Mouse (Mus musculus) limb, embryonic 12.5 days (tissue): ENCODE results near the gene Iars2. TPM values are rescaled to one million over a fixed set of nuclear protein-coding genes. Genes with fewer than 3 reads are reported as not detected.

Experiments
- ATAC-seq: fragments of 200-750 bp; cut with Nextera tagmentation; 2 replicates; pipeline ENCODE4 v1.8.0; 2017; ENCODE audit warnings: low read depth, moderate TSS enrichment; ENCODE audit not compliant: insufficient number of reproducible peaks, insufficient read depth, low FRiP score, low TSS enrichment
- H3K27ac ChIP-seq: fragments of 300-500 bp; sonication (generic); 2 replicates; pipeline ENCODE4 v1.5.1; 2016; ENCODE audit warnings: mild to moderate bottlenecking, moderate library complexity
- H3K27me3 ChIP-seq: fragments of 300-500 bp; sonication (generic); 2 replicates; pipeline ENCODE4 v1.6.1; 2016; ENCODE audit warnings: mild to moderate bottlenecking, moderate library complexity
- H3K36me3 ChIP-seq: fragments of 300-500 bp; sonication (generic); 2 replicates; pipeline ENCODE4 v1.6.1; 2016; ENCODE audit warnings: mild to moderate bottlenecking, moderate library complexity
- H3K4me1 ChIP-seq: fragments of 300-500 bp; sonication (generic); replicated peaks from 2 replicates; pipeline ENCODE4 v1.6.1; 2016
- H3K4me2 ChIP-seq: fragments of 300-500 bp; sonication (generic); 2 replicates; pipeline ENCODE4 v1.6.1; 2016; ENCODE audit warnings: mild to moderate bottlenecking, moderate library complexity
- H3K4me3 ChIP-seq: fragments of 300-500 bp; sonication (generic); replicated peaks from 2 replicates; pipeline ENCODE4 v1.5.1; 2016; ENCODE audit warnings: mild to moderate bottlenecking
- H3K9ac ChIP-seq: fragments of 300-500 bp; sonication (generic); replicated peaks from 2 replicates; pipeline ENCODE4 v1.6.1; 2016; ENCODE audit warnings: mild to moderate bottlenecking, moderate library complexity
- H3K9me3 ChIP-seq: fragments of 300-500 bp; sonication (generic); 2 replicates; pipeline ENCODE4 v1.6.1; 2016; ENCODE audit warnings: mild to moderate bottlenecking, moderate library complexity
- WGBS: fragments of 180-500 bp; shearing (Covaris S2); methylation state at CpG from one replicate; pipeline ENCODE4 v1.1.7; 2016; 5-methylcytosine and 5-hydroxymethylcytosine counted together
- polyA plus RNA-seq: library from polyadenylated mRNA; unstranded; fragments of >200 nt; fragmentation: Nextera tagmentation; extraction: Ambion mirVana; gene quantifications from 2 replicates; pipeline ENCODE4 v1.2.1, GENCODE M21; 2016

Iars2 gene
- polyA plus RNA-seq, 1 experiment from 2014 or later, result 30.7 TPM

- Histone ChIP-seq H3K4me3 (no peak overlapping the region), H3K9ac (no peak overlapping the region), H3K36me3 (peaks cover 88% of the 10 kb centered on the region), H3K27me3 (no peaks in the 10 kb centered on the region), H3K27ac (no peak overlapping the region), H3K9me3 (no peaks in the 10 kb centered on the region), H3K4me1 (no peaks in the 10 kb centered on the region), H3K4me2 (no peak overlapping the region)
- 95% methylated on average over 8 of the region's 8 CpGs for WGBS
- ATAC-seq, result no peak
These were observed 24.2 kb upstream of the Iars2 start for GRCm38 (mm10) chr1:185353351-185353750.

GRCm38 (mm10) chr1:185352151-185352550 lies 23.0 kb upstream of the Iars2 start:
- no peak overlapping the region for H3K4me3 ChIP-seq
- peaks cover 91% of the 10 kb centered on the region for H3K36me3 ChIP-seq
- no peak overlapping the region for H3K27ac ChIP-seq
- H3K4me2 ChIP-seq, result no peak overlapping the region
- H3K27me3 ChIP-seq, result no peaks in the 10 kb centered on the region
- 92% methylated on average over 12 of the region's 12 CpGs for WGBS
- no peak for ATAC-seq
- no peak overlapping the region for H3K9ac ChIP-seq
- H3K9me3 ChIP-seq, result no peaks in the 10 kb centered on the region
- no peaks in the 10 kb centered on the region for H3K4me1 ChIP-seq

GRCm38 (mm10) chr1:185350611-185351010 lies 21.4 kb upstream of the Iars2 start:
- Histone ChIP-seq H3K36me3 (peaks cover 94% of the 10 kb centered on the region), H3K27me3 (no peaks in the 10 kb centered on the region), H3K9ac (no peak overlapping the region), H3K27ac (no peak overlapping the region), H3K9me3 (no peaks in the 10 kb centered on the region), H3K4me1 (no peaks in the 10 kb centered on the region), H3K4me3 (no peak overlapping the region), H3K4me2 (no peak overlapping the region)
- ATAC-seq, result no peak
- WGBS, result 91% methylated on average over 4 of the region's 4 CpGs

GRCm38 (mm10) chr1:185349741-185350140 lies 20.5 kb upstream of the Iars2 start:
- no peak overlapping the region for H3K27ac ChIP-seq
- 93% methylated on average over 14 of the region's 14 CpGs for WGBS
- no peak overlapping the region for H3K9ac ChIP-seq
- H3K4me3 ChIP-seq, result no peak overlapping the region
- no peak for ATAC-seq
- H3K27me3 ChIP-seq, result no peaks in the 10 kb centered on the region
- H3K4me2 ChIP-seq, result no peak overlapping the region
- no peaks in the 10 kb centered on the region for H3K9me3 ChIP-seq
- no peaks in the 10 kb centered on the region for H3K4me1 ChIP-seq
- H3K36me3 ChIP-seq, result peaks cover 94% of the 10 kb centered on the region

GRCm38 (mm10) chr1:185346188-185346587 lies 17.0 kb upstream of the Iars2 start:
- H3K9me3 ChIP-seq, result no peaks in the 10 kb centered on the region
- H3K4me3 ChIP-seq, result no peak overlapping the region
- H3K27ac ChIP-seq, result no peak overlapping the region
- H3K27me3 ChIP-seq, result no peaks in the 10 kb centered on the region
- H3K4me1 ChIP-seq, result no peaks in the 10 kb centered on the region
- H3K9ac ChIP-seq, result no peak overlapping the region
- WGBS, result 79% methylated on average over 10 of the region's 10 CpGs
- H3K36me3 ChIP-seq, result peaks cover 97% of the 10 kb centered on the region
- H3K4me2 ChIP-seq, result no peak overlapping the region
- no peak for ATAC-seq

- 84% methylated on average over 8 of the region's 8 CpGs for WGBS
These were observed 14.2 kb upstream of the Iars2 start for GRCm38 (mm10) chr1:185343422-185343821.

GRCm38 (mm10) chr1:185342441-185342840 lies 13.2 kb upstream of the Iars2 start:
- WGBS, result 95% methylated on average over 4 of the region's 4 CpGs

More at GRCm38 (mm10) chr1:185343422-185343821, 14.2 kb upstream of the Iars2 start:
- Histone ChIP-seq H3K27ac (no peak overlapping the region), H3K27me3 (no peaks in the 10 kb centered on the region), H3K4me2 (no peak overlapping the region), H3K36me3 (peaks cover 96% of the 10 kb centered on the region), H3K9me3 (no peaks in the 10 kb centered on the region), H3K4me1 (no peaks in the 10 kb centered on the region), H3K9ac (no peak overlapping the region), H3K4me3 (no peak overlapping the region)
- no peak for ATAC-seq

GRCm38 (mm10) chr1:185336535-185336934 lies 7.3 kb upstream of the Iars2 start:
- Histone ChIP-seq H3K4me2 (no peak overlapping the region), H3K27me3 (no peaks in the 10 kb centered on the region), H3K27ac (no peak overlapping the region), H3K4me3 (no peak overlapping the region), H3K9me3 (no peaks in the 10 kb centered on the region), H3K4me1 (peaks cover 9% of the 10 kb centered on the region), H3K36me3 (peaks cover 29% of the 10 kb centered on the region), H3K9ac (no peak overlapping the region)
- ATAC-seq, result no peak
- WGBS, result 87% methylated on average over 3 of the region's 3 CpGs

More at GRCm38 (mm10) chr1:185342441-185342840, 13.2 kb upstream of the Iars2 start:
- peaks cover 87% of the 10 kb centered on the region for H3K36me3 ChIP-seq
- no peak overlapping the region for H3K4me3 ChIP-seq
- no peak overlapping the region for H3K4me2 ChIP-seq
- no peaks in the 10 kb centered on the region for H3K9me3 ChIP-seq
- H3K27me3 ChIP-seq, result no peaks in the 10 kb centered on the region
- H3K9ac ChIP-seq, result no peak overlapping the region
- H3K4me1 ChIP-seq, result no peaks in the 10 kb centered on the region
- H3K27ac ChIP-seq, result no peak overlapping the region
- no peak for ATAC-seq

GRCm38 (mm10) chr1:185335231-185335765 lies 6.1 kb upstream of the Iars2 start:
- Histone ChIP-seq H3K9ac (no peak overlapping the region), H3K27me3 (no peaks in the 10 kb centered on the region), H3K4me3 (no peak overlapping the region), H3K36me3 (peaks cover 16% of the 10 kb centered on the region), H3K9me3 (no peaks in the 10 kb centered on the region), H3K27ac (no peak overlapping the region), H3K4me2 (no peak overlapping the region), H3K4me1 (peaks cover 9% of the 10 kb centered on the region)
- ATAC-seq, result no peak
- 87% methylated on average over 6 of the region's 6 CpGs for WGBS

- Histone ChIP-seq H3K36me3 (peaks cover 7% of the 10 kb centered on the region; the same call in 1 of the 2 replicates), H3K4me3 (no peak overlapping the region), H3K9me3 (no peaks in the 10 kb centered on the region), H3K4me1 (peaks cover 13% of the 10 kb centered on the region), H3K27me3 (no peaks in the 10 kb centered on the region), H3K9ac (no peak overlapping the region), H3K27ac (no peak overlapping the region), H3K4me2 (no peak overlapping the region)
- no peak for ATAC-seq
- 89% methylated on average over 4 of the region's 4 CpGs for WGBS
These were observed 4.9 kb upstream of the Iars2 start for GRCm38 (mm10) chr1:185334136-185334535.

- no peak for ATAC-seq
- peaks cover 3% of the 10 kb centered on the region; the same call in 1 of the 2 replicates for H3K36me3 ChIP-seq
- no peak overlapping the region for H3K27ac ChIP-seq
- WGBS, result 91% methylated on average over 5 of the region's 5 CpGs
- H3K27me3 ChIP-seq, result no peaks in the 10 kb centered on the region
- no peak overlapping the region for H3K4me3 ChIP-seq
- no peak overlapping the region for H3K9ac ChIP-seq
- H3K9me3 ChIP-seq, result no peaks in the 10 kb centered on the region
- H3K4me1 ChIP-seq, result peaks cover 13% of the 10 kb centered on the region
- H3K4me2 ChIP-seq, result no peak overlapping the region
These were observed 4.5 kb upstream of the Iars2 start for GRCm38 (mm10) chr1:185333651-185334050.

- Histone ChIP-seq H3K4me3 (peak within 1 kb of the TSS; percentile 61), H3K4me1 (peaks cover 16% of the 10 kb centered on the region), H3K36me3 (peaks cover 3% of the 10 kb centered on the region), H3K9me3 (no peaks in the 10 kb centered on the region), H3K27me3 (no peaks in the 10 kb centered on the region), H3K27ac (peak within 1 kb of the TSS; percentile 84), H3K4me2 (peak within 1 kb of the TSS; percentile 60), H3K9ac (peak within 1 kb of the TSS; percentile 69)
- peak; percentile 73 for ATAC-seq
- WGBS, result under 1% methylated on average over 32 of the region's 32 CpGs
These were observed 2.8 kb upstream of the Iars2 start, which contains the start of gene Bpnt1 for GRCm38 (mm10) chr1:185331983-185332430. Bpnt1 (plus strand) TSS chr1:185332149.
